Comparison of ENCODE assay signal across 30 mouse cellular contexts in genomic region chr15:87692394-87692793, GRCm38 (mm10).
DNase-seq lines count a peak whose midpoint lies in the region; ATAC-seq and TF ChIP-seq lines count a peak whose summit lies in the region.
"Had no signal": no experiment of that assay in that cellular context is flagged by ENCODE, and none has a peak within 500 bp of the region (broad histone marks: within the 10 kb centered on the region; RNA-seq: fewer than 3 reads in every experiment).

No protein-coding gene starts in this region.

- H3K36me3 ChIP-seq in kidney, embryonic 15.5 days, result no peaks in the 10 kb centered on the region
- H3K36me3 ChIP-seq in kidney, adult 2 months (ENCODE audit: control insufficient read depth, insufficient read depth, low read length), result no peaks in the 10 kb centered on the region
- H3K36me3 ChIP-seq: embryonic facial prominence, embryonic 15.5 days; heart, embryonic 12.5 days; limb, embryonic 10.5 days; limb, embryonic 15.5 days; liver, embryonic 13.5 days; neural tube, embryonic 12.5 days had no signal

- WGBS in kidney, embryonic 15.5 days, result 82% methylated on average over 7 of the region's 7 CpGs
- WGBS in kidney, adult 2 months, result 74% methylated on average over 7 of the region's 7 CpGs

- H3K4me2 ChIP-seq in kidney, embryonic 15.5 days, result no peak overlapping the region
- H3K4me2 ChIP-seq: embryonic facial prominence, embryonic 15.5 days; forebrain, embryonic 12.5 days; heart, embryonic 12.5 days; hindbrain, embryonic 14.5 days; limb, embryonic 15.5 days; liver, embryonic 13.5 days; neural tube, embryonic 12.5 days had no signal

- DNase-seq in kidney, adult 2 months, result no peak
- peak; percentile 85 for DNase-seq in cerebellum, adult 11-12 months
- DNase-seq in cerebellum, adult 9-10 months, result peak; percentile 86
- peak; percentile 79 to 80 for DNase-seq in cerebellum, postnatal 36 days
- DNase-seq in embryo, embryonic 10 days (ENCODE audit: low spot score), result no peak
- DNase-seq in right cerebral cortex, adult 18-20 months, result no peak
- DNase-seq: adrenal gland, postnatal 14 days; forebrain, postnatal 0 days; gastrocnemius, postnatal 25 days; heart, adult 18-20 months; heart, postnatal 4 days; kidney, postnatal 4 days; liver, embryonic 13.5 days; lung, adult 2 months; lung, postnatal 10 days; thymus, adult 2 months; thymus, postnatal 36 days had no signal

- H3K27ac ChIP-seq in kidney, embryonic 15.5 days, result 0 out of 2 replicates have a peak overlapping the region, but pooled peaks have one; percentile 23
- H3K27ac ChIP-seq in kidney, adult 2 months (ENCODE audit: insufficient read depth, low read depth, low read length), result no peak overlapping the region
- H3K27ac ChIP-seq: embryonic facial prominence, embryonic 15.5 days; forebrain, embryonic 12.5 days; hindbrain, embryonic 14.5 days; limb, embryonic 10.5 days; limb, embryonic 15.5 days; liver, embryonic 13.5 days; macrophage; midbrain, embryonic 10.5 days; neural tube, embryonic 12.5 days had no signal

- no peak for TF ChIP-seq POLR2A in kidney, adult 2 months (IDR thresholded peaks at IDR 0.05; ENCODE audit: low read depth, low read length)

- no peak overlapping the region for H3K4me3 ChIP-seq in kidney, embryonic 15.5 days (replicated peaks)
- no peak overlapping the region for H3K4me3 ChIP-seq in kidney, adult 2 months (ENCODE audit: insufficient read depth, low read depth, low read length)
- H3K4me3 ChIP-seq: embryonic facial prominence, embryonic 15.5 days; forebrain, embryonic 12.5 days; heart, embryonic 12.5 days; limb, embryonic 10.5 days; limb, embryonic 15.5 days; liver, embryonic 13.5 days; midbrain, embryonic 10.5 days; neural tube, embryonic 12.5 days had no signal

- H3K9me3 ChIP-seq in kidney, embryonic 15.5 days (replicated peaks), result no peaks in the 10 kb centered on the region
- H3K9me3 ChIP-seq: embryonic facial prominence, embryonic 15.5 days; forebrain, embryonic 12.5 days; heart, embryonic 12.5 days; limb, embryonic 10.5 days; limb, embryonic 15.5 days; liver, embryonic 13.5 days; midbrain, embryonic 10.5 days; neural tube, embryonic 12.5 days had no signal

- peak; percentile 3; the same call in 1 of the 2 replicates for ATAC-seq in kidney, embryonic 15.5 days (replicated peaks; ENCODE audit: low FRiP score)
- ATAC-seq: CD4-positive, CD25-positive, alpha-beta regulatory T cell, adult 4 months; forebrain, postnatal 0 days; intestine, postnatal 0 days; midbrain, embryonic 16.5 days had no signal

- H3K4me1 ChIP-seq in kidney, embryonic 15.5 days, result peaks cover 11% of the 10 kb centered on the region
- H3K4me1 ChIP-seq in kidney, adult 2 months (ENCODE audit: control insufficient read depth, insufficient read depth, low read length), result no peaks in the 10 kb centered on the region
- H3K4me1 ChIP-seq: embryonic facial prominence, embryonic 15.5 days; liver, embryonic 13.5 days had no signal

- TF ChIP-seq CTCF in kidney, adult 2 months (conservative IDR thresholded peaks at IDR 0.05; ENCODE audit: insufficient read depth, insufficient read length, low read depth, low read length), result no peak

- no peak overlapping the region for H3K9ac ChIP-seq in kidney, embryonic 15.5 days
- H3K9ac ChIP-seq: embryonic facial prominence, embryonic 15.5 days; forebrain, embryonic 12.5 days; forebrain, postnatal 0 days; heart, embryonic 12.5 days; hindbrain, embryonic 14.5 days; limb, embryonic 15.5 days; liver, embryonic 13.5 days; neural tube, embryonic 12.5 days had no signal

- H3K27me3 ChIP-seq in kidney, embryonic 15.5 days, result no peaks in the 10 kb centered on the region
- H3K27me3 ChIP-seq in kidney, adult 2 months (replicated peaks; ENCODE audit: control insufficient read depth, insufficient read depth, low read length), result no peaks in the 10 kb centered on the region
- H3K27me3 ChIP-seq: embryonic facial prominence, embryonic 15.5 days; forebrain, embryonic 12.5 days; heart, embryonic 12.5 days; liver, embryonic 13.5 days; neural tube, embryonic 12.5 days had no signal

Comparison
In these comparisons a context has a peak if more than half of its experiments do, and no peak if none do; other contexts are left out.
1. DNase-seq: peak in cerebellum, adult 11-12 months (single experiment), cerebellum, adult 9-10 months (single experiment) and cerebellum, postnatal 36 days (2 of 2); none in kidney, adult 2 months (single experiment), embryo, embryonic 10 days (single experiment) and right cerebral cortex, adult 18-20 months (single experiment).